Mouse (Mus musculus): ENCODE measurements around the gene Pprc1.

The Pprc1 gene

DNA sequence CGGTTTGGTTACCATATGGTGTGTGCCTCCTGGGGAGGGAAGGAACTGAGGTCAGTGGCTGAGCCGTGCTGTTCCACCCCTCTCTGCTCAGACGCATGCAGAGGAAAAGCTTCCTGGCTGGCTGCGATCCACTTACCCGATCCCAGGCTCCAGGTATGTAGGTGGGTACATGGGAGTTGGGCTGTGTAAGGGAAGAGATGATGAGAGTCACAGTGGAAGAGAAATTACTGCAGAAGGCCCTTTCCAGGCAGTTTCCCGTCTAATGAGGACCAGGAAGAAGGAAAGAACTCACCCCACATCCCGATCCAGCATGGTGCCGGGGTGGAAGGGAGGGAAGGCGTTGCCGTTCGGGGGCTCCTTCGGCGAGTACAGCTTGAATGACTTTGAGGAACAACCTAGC, 8.7 kb upstream of the Pprc1 start:
- no peak for DNase-seq

GRCm38 (mm10) chr19:46036477-46037242, 8.0 kb upstream of the Pprc1 start:
- no peak for DNase-seq

DNA sequence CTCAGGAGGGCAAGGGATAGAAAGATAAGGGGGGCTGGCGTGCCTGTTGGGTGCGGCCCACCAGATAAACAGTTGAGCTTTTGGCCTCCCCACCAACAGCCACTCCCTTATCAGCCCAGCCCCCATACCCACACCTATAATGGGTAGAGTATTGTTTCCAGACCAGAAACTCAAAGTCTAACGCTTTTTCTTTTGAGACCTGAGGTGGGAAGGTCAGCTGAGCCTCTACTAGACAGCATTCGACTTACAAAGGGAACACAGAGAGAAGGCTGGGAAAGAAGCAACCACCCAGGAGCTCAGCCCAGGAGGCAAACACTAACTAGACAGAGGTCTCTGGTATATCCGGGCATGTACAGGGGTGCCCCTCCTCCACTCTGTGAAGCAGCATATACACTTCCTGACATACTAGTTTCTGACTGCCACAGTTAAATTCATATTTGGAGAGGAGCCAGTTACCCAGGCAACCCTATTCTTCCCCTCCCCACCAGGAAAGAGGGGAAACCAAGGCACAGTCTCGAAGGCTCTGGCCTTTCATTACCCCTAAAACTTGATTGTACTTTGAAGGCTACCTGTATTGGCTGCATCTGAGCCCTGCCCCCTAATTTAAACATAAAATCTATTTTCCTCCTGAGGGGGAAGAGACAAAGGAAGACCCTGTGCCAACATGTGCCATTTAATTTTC, 7.3 kb upstream of the Pprc1 start:
- DNase-seq: no peak

- no peak for DNase-seq
Measured at GRCm38 (mm10) chr19:46037925-46038850, 6.5 kb upstream of the Pprc1 start.

GRCm38 (mm10) chr19:46038851-46039260, 5.8 kb upstream of the Pprc1 start:
- no peak for DNase-seq

DNA sequence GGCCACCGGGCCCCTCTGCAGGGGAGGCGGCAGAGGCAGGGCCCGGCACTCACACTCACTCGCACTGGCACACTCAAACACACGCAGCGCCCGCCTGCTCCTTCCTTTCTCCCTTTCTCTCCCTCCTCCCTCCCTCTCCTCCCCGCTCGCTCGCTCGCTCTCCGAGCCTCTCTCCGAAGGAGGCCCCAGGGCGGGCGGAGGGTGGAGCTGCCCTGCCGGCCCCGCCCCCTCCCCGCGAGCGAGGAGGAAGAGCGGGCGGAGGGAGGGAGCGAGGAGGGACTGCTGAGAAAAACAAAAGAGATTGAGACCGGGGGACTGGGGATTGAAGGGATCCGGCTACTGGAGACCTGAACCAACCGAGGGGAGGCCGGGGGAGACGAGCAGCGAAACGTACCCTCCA, 5.2 kb upstream of the Pprc1 start:
- DNase-seq: peak; percentile 82

- DNase-seq: no peak
Measured at GRCm38 (mm10) chr19:46040149-46040902, 4.4 kb upstream of the Pprc1 start.

- DNase-seq: no peak
Measured at GRCm38 (mm10) chr19:46041299-46041932, 3.3 kb upstream of the Pprc1 start.

- peak; percentile 91 for DNase-seq
Measured at GRCm38 (mm10) chr19:46041933-46042475, 2.7 kb upstream of the Pprc1 start.

- peak; percentile 41 to 46 for DNase-seq
Measured at GRCm38 (mm10) chr19:46042476-46043011, 2.1 kb upstream of the Pprc1 start.

- DNase-seq: peak in 1 of 2 experiments; percentile 31
Measured at GRCm38 (mm10) chr19:46043380-46043779, 1.3 kb upstream of the Pprc1 start.

DNA sequence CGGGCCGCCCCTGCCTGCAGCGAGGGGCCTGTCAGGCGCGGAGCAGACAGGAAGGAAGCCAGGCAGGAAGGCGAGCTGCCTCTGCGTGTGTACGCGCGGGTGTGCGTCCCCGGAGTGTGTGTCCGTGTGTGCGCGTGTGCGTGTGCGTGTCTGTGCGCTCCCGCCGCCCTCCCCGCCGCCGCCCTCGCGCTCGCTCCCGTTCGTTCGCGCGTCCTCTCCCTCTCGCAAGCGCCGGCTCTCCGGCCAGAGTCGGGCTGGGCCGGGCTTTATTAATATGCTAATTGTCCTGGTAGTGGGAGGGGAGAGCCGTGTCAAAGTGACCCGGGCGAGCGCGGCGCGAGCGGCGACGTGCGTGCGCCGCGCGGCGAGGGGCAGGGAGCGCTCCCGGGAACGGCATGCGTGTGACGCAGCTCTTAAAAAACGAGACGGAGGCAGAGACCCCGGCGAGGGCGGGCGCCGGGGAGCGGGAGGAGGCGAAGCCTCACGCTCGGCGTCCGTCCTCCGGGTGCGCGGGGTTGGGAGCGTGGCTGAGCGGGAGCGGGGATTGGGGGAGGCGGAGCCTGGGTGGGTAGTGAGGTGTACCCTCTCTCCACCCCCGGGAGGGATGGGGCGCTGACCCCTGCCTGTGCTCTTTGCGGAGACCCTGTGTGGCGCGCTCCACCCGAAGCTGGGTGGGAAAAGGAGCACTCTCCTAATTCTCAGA, 458 bp downstream of the Pprc1 start, which contains the start of gene Ldb1:
Gene Ldb1 (minus strand): TSS at position 222 of the 703 bp plus-strand sequence.
- peak; percentile 85 to 87 for DNase-seq

GRCm38 (mm10) chr19:46045696-46046311, 1.1 kb downstream of the Pprc1 start:
- DNase-seq: peak; percentile 55 to 70

- peak in 1 of 2 experiments; percentile 22 for DNase-seq
Measured at GRCm38 (mm10) chr19:46046621-46047025, 1.9 kb downstream of the Pprc1 start.

DNA sequence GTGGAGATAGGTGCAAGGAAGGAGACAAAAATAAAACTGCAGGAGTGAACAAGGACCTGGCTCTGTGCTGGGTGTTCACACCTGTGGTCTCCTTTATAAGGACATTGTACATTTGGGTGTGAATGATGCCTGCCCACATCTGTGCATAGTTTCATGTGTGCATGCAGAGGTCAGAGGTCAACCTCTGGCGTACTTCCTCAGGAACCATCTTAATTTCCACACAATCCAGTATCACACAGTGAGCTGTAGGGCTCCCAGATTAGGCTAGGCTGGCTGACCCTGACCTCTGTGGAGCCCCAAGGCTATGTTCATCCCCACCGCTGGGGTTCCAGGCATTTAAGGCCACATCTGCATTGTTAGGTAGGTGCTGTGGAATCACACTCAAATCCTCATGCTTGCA, 2.7 kb downstream of the Pprc1 start:
- DNase-seq: no peak

GRCm38 (mm10) chr19:46049129-46049528, 4.4 kb downstream of the Pprc1 start:
- DNase-seq: no peak

DNA sequence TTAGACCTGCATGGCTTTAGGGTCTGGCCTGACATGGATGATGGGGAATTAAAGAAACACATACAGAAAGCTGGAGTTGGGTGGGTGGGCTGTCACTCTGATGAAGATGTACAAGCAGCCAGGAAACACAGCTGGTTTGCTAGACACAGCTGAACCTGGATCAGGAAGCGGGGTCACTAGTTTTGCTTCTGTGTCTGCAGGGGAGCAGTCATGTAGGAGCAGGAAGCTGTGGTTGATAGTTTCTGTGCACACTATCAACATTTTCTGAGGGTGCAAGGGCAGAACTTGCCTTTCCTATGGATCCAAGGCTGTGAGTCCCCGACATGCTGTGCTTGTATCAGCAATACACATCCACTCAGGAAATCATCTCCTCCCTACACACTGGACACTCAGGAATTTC, 5.8 kb downstream of the Pprc1 start:
- DNase-seq: no peak

GRCm38 (mm10) chr19:46055752-46056387, 11.2 kb downstream of the Pprc1 start:
- peak in 1 of 2 experiments; percentile 17 for DNase-seq

- DNase-seq: peak; percentile 94 to 96
Measured at GRCm38 (mm10) chr19:46056388-46056946, 11.8 kb downstream of the Pprc1 start.

Data from kidney, adult 8-10 months (tissue).